Mouse (Mus musculus): Measurements from ENCODE around the gene Rogdi. TPM values are rescaled to one million over a fixed set of nuclear protein-coding genes. Genes with fewer than 3 reads are reported as not detected.

Gene Rogdi
- total RNA-seq, 1 experiment from 2014 or later, result 5.3 TPM

DNA sequence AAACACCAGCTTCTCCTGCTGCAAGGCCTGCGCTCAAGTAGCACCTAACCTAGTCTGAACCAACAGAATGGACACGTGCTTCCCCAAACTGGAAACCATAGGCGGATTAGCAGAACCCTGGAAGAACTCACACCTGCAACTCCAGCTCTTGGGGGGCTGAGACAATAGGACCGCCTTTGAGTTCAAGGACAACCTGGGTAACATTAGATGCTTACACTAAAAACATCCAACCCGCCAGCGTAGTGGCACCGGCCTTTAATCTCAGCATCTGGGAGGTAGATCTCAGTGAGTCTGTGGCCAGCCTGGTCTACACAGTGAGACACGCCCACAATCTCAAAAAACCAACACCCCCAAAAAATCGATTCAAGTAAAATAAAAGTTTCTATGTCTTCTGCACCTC lies 50.0 kb downstream of the Rogdi start:
- ATAC-seq (replicated peaks in 1 of 2; ENCODE audit: insufficient read depth in 1 of 2, low FRiP score in 2 of 2, low TSS enrichment in 1 of 2, low read depth in 1 of 2, poor library complexity in 2 of 2, severe bottlenecking in 2 of 2), result no peak

DNA sequence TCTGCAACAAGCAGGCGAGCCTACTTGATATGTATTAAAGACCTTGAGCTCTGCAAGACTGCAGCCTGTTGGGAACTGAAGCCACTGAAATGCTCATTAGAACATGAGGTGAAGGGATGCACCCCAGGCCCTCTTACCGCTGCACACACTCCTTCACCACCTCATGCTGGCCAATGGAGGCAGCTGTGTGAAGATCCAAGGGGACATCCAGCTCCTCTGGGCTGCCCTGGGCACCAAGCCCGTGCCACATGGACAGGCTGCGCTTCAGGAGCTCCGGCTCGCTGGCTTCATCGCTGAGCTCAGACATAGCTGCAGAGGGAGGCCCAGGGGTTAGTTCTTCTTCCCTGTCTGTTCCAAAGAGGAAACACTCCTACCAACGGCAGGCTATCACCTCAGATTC lies 53.1 kb downstream of the Rogdi start:
- ATAC-seq (replicated peaks in 1 of 2; ENCODE audit: insufficient read depth in 1 of 2, low FRiP score in 2 of 2, low TSS enrichment in 1 of 2, low read depth in 1 of 2, poor library complexity in 2 of 2, severe bottlenecking in 2 of 2), result no peak

Other genes with a start within 250 kb of the Rogdi start
- gene Cdip1, start 223.3 kb downstream of the Rogdi start, total RNA-seq (2017), result 15.6 and 19.4 TPM in 2 replicates
- 3.4 TPM in 1 of 2 replicates, not detected in the other for gene 4930562C15Rik, start 178.1 kb downstream of the Rogdi start, total RNA-seq (2017)
- gene Ubald1, start 133.2 kb downstream of the Rogdi start, total RNA-seq (2017), result 24.3 and 40.4 TPM in 2 replicates
- gene Mgrn1, start 127.3 kb downstream of the Rogdi start, total RNA-seq (2017), result 16.5 and 26.0 TPM in 2 replicates
- 12.8 and 22.6 TPM in 2 replicates for gene Nudt16l1, start 74.8 kb downstream of the Rogdi start, total RNA-seq (2017)
- 26.9 and 30.8 TPM in 2 replicates for gene Anks3, start 49.3 kb downstream of the Rogdi start, total RNA-seq (2017)
- gene Sept12, start 15.7 kb downstream of the Rogdi start, total RNA-seq (2017), result not detected in 2 replicates
- not detected in 2 replicates for gene Smim22, start 6.3 kb downstream of the Rogdi start, total RNA-seq (2017)
- 96.6 and 102 TPM in 2 replicates for gene Glyr1, start 36.3 kb upstream of the Rogdi start, total RNA-seq (2017)
- 51.5 and 57.7 TPM in 2 replicates for gene Ubn1, start 36.5 kb upstream of the Rogdi start, total RNA-seq (2017)
- not detected in 2 replicates for gene Ppl, start 118.9 kb upstream of the Rogdi start, total RNA-seq (2017)
- gene Sec14l5, start 133.6 kb upstream of the Rogdi start, total RNA-seq (2017), result not detected in 2 replicates
- 25.4 and 37.1 TPM in 2 replicates for gene Nagpa, start 190.5 kb upstream of the Rogdi start, total RNA-seq (2017)
- not detected in 2 replicates for gene AU021092, start 208.7 kb upstream of the Rogdi start, total RNA-seq (2017)
- 14.4 and 17.3 TPM in 2 replicates for gene Alg1, start 220.1 kb upstream of the Rogdi start, total RNA-seq (2017)
- 23.9 and 26.2 TPM in 2 replicates for gene Eef2kmt, start 242.4 kb upstream of the Rogdi start, total RNA-seq (2017)

Data from hematopoietic stem cell, adult 5-6 weeks (primary cell).